15 mouse cellular contexts compared by ENCODE assay signal in the genomic region with DNA sequence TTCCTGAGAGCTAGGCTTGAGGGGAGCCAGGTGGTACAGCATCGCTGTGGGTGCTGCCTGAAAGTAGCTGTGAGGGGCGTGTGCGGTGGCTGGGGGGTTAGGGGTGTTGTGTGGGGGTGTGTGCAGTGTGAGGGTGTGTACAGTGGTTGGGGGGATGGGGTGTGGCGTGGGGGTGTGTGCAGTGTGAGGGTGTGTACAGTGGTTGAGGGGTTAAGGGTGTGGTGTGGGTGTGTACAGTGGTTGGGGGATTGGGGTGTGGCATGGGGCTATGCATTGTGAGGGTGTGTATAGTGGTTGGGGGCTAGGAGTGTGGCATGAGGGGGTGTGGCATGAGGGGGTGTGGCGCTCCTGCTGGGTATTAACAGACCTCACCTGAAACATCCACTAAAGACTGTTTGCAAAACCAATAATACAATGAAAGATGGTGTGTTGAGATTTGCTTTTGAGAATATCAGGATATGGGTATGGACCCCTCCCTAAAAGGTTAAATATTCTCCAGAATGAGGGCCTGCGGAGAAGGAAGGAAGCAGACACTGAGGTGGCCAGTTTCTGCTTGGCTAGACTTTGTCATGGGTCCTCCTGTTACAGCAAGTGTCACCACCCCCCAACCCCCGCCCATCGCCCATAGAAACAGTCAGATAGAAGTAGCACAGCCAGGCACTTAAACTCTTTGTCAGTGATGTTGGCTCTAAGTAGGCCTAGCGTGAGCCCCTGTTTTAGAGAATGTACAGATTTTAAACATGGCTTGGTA. TPM values are rescaled to one million over a fixed set of nuclear protein-coding genes. Genes with fewer than 3 reads are reported as not detected.
A peak's percentile ranks its signal among the peaks of the same experiment; 100 is the strongest.
DNase-seq lines count a peak whose midpoint lies in the region; ATAC-seq and TF ChIP-seq lines count a peak whose summit lies in the region.
"Had no signal": no experiment of that assay in that cellular context is flagged by ENCODE, and none has a peak within 500 bp of the region (broad histone marks: within the 10 kb centered on the region; RNA-seq: fewer than 3 reads in every experiment).

No protein-coding gene starts in this region.

- TF ChIP-seq EP300 in heart, adult 2 months (IDR thresholded peaks at IDR 0.05; ENCODE audit: insufficient read depth, low read depth, low read length) = no peak

- intact Hi-C loops in heart, adult 2 months (cut with DNase I) = loop anchor here (2.0 kb wide), 2 partner anchors 51 to 451 kb away; partner anchors contain the start of genes Snx9 and Tmem242

- peaks cover 24% of the 10 kb centered on the region for H3K36me3 ChIP-seq in heart, embryonic 10.5 days
- no peaks in the 10 kb centered on the region for H3K36me3 ChIP-seq in heart, adult 2 months (ENCODE audit: control insufficient read depth, insufficient read depth, low read length)
- H3K36me3 ChIP-seq in limb, embryonic 12.5 days = peaks cover 18% of the 10 kb centered on the region
- H3K36me3 ChIP-seq in limb, embryonic 10.5 days = peaks cover 13% of the 10 kb centered on the region
- no peaks in the 10 kb centered on the region; the same call in 1 of the 2 replicates for H3K36me3 ChIP-seq in intestine, embryonic 16.5 days (ENCODE audit: control insufficient read depth, insufficient read depth, low read length)
- H3K36me3 ChIP-seq in small intestine, adult 2 months (ENCODE audit: control insufficient read depth, insufficient read depth, low read length) = peaks cover 21% of the 10 kb centered on the region
- H3K36me3 ChIP-seq: midbrain, embryonic 12.5 days had no signal

- no peak for TF ChIP-seq CTCF in heart, adult 2 months (IDR thresholded peaks at IDR 0.05)
- no peak for TF ChIP-seq CTCF in small intestine, adult 2 months (IDR thresholded peaks at IDR 0.05; ENCODE audit: extremely low read depth, insufficient read length, insufficient replicate concordance, low read depth, low read length)

- peaks cover 42% of the 10 kb centered on the region for H3K4me1 ChIP-seq in heart, embryonic 10.5 days
- H3K4me1 ChIP-seq in heart, adult 2 months (ENCODE audit: control insufficient read depth, insufficient read depth, low read length) = peaks cover 3% of the 10 kb centered on the region; the same call in 1 of the 2 replicates
- H3K4me1 ChIP-seq in limb, embryonic 12.5 days (replicated peaks) = peaks cover 3% of the 10 kb centered on the region; the same call in 1 of the 2 replicates
- peaks cover 15% of the 10 kb centered on the region for H3K4me1 ChIP-seq in limb, embryonic 10.5 days
- H3K4me1 ChIP-seq in intestine, embryonic 16.5 days (ENCODE audit: control insufficient read depth, insufficient read depth, low read length) = peaks cover 21% of the 10 kb centered on the region
- peaks cover 31% of the 10 kb centered on the region for H3K4me1 ChIP-seq in small intestine, adult 2 months (ENCODE audit: control insufficient read depth, insufficient read depth, insufficient read length, low read length)

- peak overlapping the region; percentile 18; the same call in 1 of the 2 replicates for H3K27ac ChIP-seq in heart, embryonic 10.5 days
- H3K27ac ChIP-seq in heart, adult 2 months = no peak overlapping the region
- H3K27ac ChIP-seq in limb, embryonic 12.5 days = 0 out of 2 replicates have a peak overlapping the region, but pooled peaks have one; percentile 29
- no peak overlapping the region for H3K27ac ChIP-seq in limb, embryonic 10.5 days
- peak overlapping the region; percentile 95 for H3K27ac ChIP-seq in intestine, embryonic 16.5 days (ENCODE audit: low read length)
- H3K27ac ChIP-seq in small intestine, adult 2 months (ENCODE audit: insufficient read depth, low read depth, low read length) = peak overlapping the region; percentile 98
- H3K27ac ChIP-seq: hindbrain, embryonic 13.5 days; midbrain, embryonic 12.5 days had no signal

- TF ChIP-seq POLR2A in heart, adult 2 months (IDR thresholded peaks at IDR 0.05; ENCODE audit: insufficient read depth, low read depth, low read length) = no peak
- TF ChIP-seq POLR2A in small intestine, adult 2 months (IDR thresholded peaks at IDR 0.05; ENCODE audit: low read depth, low read length) = no peak

- 79% methylated on average over 9 of the region's 9 CpGs for WGBS in heart, embryonic 10.5 days
- 92% methylated on average over 9 of the region's 9 CpGs for WGBS in heart, adult 2 months
- WGBS in limb, embryonic 12.5 days = 90% methylated on average over 9 of the region's 9 CpGs
- WGBS in limb, embryonic 10.5 days = 92% methylated on average over 9 of the region's 9 CpGs
- WGBS in intestine, embryonic 16.5 days = 63% methylated on average over 9 of the region's 9 CpGs
- 49% methylated on average over 9 of the region's 9 CpGs for WGBS in small intestine, adult 2 months

- ATAC-seq in limb, embryonic 12.5 days (ENCODE audit: insufficient number of reproducible peaks, insufficient read depth, low FRiP score, low TSS enrichment, low read depth) = no peak; the same call in 1 of the 2 replicates
- peak; percentile 60 for ATAC-seq in intestine, embryonic 16.5 days

- no peak for DNase-seq in heart, embryonic 10.5 days (ENCODE audit: low spot score)
- DNase-seq in heart, adult 2 months = no peak
- DNase-seq in limb, embryonic 10.5 days (ENCODE audit: low spot score) = no peak
- DNase-seq in spleen, adult 18-20 months = no peak
- no peak for DNase-seq in adrenal gland, postnatal 10 days
- DNase-seq: adrenal gland, adult 8-10 months; cerebellum, adult 9-10 months; left cerebral cortex, postnatal 4 days; right cerebral cortex, postnatal 4 days had no signal

- H3K9me3 ChIP-seq in heart, embryonic 10.5 days = no peaks in the 10 kb centered on the region
- no peaks in the 10 kb centered on the region for H3K9me3 ChIP-seq in limb, embryonic 12.5 days
- H3K9me3 ChIP-seq in limb, embryonic 10.5 days (replicated peaks) = no peaks in the 10 kb centered on the region
- no peaks in the 10 kb centered on the region for H3K9me3 ChIP-seq in intestine, embryonic 16.5 days (ENCODE audit: control insufficient read depth, low read length)
- H3K9me3 ChIP-seq: forebrain, embryonic 10.5 days; hindbrain, embryonic 13.5 days; midbrain, embryonic 12.5 days had no signal

- H3K9ac ChIP-seq in heart, adult 2 months (ENCODE audit: low read depth, low read length) = no peak overlapping the region
- H3K9ac ChIP-seq in limb, embryonic 12.5 days (replicated peaks) = no peak overlapping the region
- H3K9ac ChIP-seq in intestine, embryonic 16.5 days (ENCODE audit: low read depth, low read length) = no peak overlapping the region
- H3K9ac ChIP-seq: hindbrain, embryonic 13.5 days; midbrain, embryonic 12.5 days had no signal

- no peaks in the 10 kb centered on the region for H3K79me2 ChIP-seq in heart, adult 2 months (replicated peaks; ENCODE audit: control insufficient read depth, insufficient read depth, low read length)

- no peak overlapping the region for H3K4me2 ChIP-seq in limb, embryonic 12.5 days
- H3K4me2 ChIP-seq in intestine, embryonic 16.5 days (ENCODE audit: low read depth, low read length) = peak overlapping the region; percentile 43
- H3K4me2 ChIP-seq: hindbrain, embryonic 13.5 days; midbrain, embryonic 12.5 days had no signal

- H3K4me3 ChIP-seq in heart, embryonic 10.5 days = no peak overlapping the region
- no peak overlapping the region for H3K4me3 ChIP-seq in heart, adult 2 months
- no peak overlapping the region for H3K4me3 ChIP-seq in limb, embryonic 12.5 days (replicated peaks)
- no peak overlapping the region for H3K4me3 ChIP-seq in limb, embryonic 10.5 days
- H3K4me3 ChIP-seq in intestine, embryonic 16.5 days (ENCODE audit: low read length) = no peak overlapping the region
- H3K4me3 ChIP-seq in small intestine, adult 2 months (ENCODE audit: low read depth, low read length) = no peak overlapping the region
- H3K4me3 ChIP-seq: forebrain, embryonic 10.5 days; hindbrain, embryonic 13.5 days; midbrain, embryonic 12.5 days had no signal

- H3K27me3 ChIP-seq in heart, embryonic 10.5 days (ENCODE audit: insufficient read depth, poor library complexity, severe bottlenecking) = no peaks in the 10 kb centered on the region
- H3K27me3 ChIP-seq in heart, adult 2 months (ENCODE audit: control insufficient read depth, insufficient read depth, low read length) = no peaks in the 10 kb centered on the region
- no peaks in the 10 kb centered on the region for H3K27me3 ChIP-seq in limb, embryonic 12.5 days
- H3K27me3 ChIP-seq in limb, embryonic 10.5 days (ENCODE audit: low read depth, poor library complexity, severe bottlenecking) = no peaks in the 10 kb centered on the region
- H3K27me3 ChIP-seq in intestine, embryonic 16.5 days (replicated peaks; ENCODE audit: control insufficient read depth, insufficient read depth, low read length) = no peaks in the 10 kb centered on the region
- no peaks in the 10 kb centered on the region for H3K27me3 ChIP-seq in small intestine, adult 2 months (ENCODE audit: control insufficient read depth, insufficient read depth, low read length)
- H3K27me3 ChIP-seq: hindbrain, embryonic 13.5 days; midbrain, embryonic 12.5 days had no signal

RNA-seq across cellular contexts. Expression of gene Synj2, which starts 49.0 kb away (rescaled TPM):
- 3.4 and 3.8 TPM in 2 replicates for polyA plus RNA-seq in heart, embryonic 10.5 days (2016; fragmentation: Nextera tagmentation; extraction: Ambion mirVana)
- total RNA-seq in heart, adult 2 months (2021) = 10 to 100 TPM; 43.7 to 58.1 TPM
- polyA plus RNA-seq in heart, adult 2 months (2012; rRNA removed) = 21.2 and 25.8 TPM in 2 replicates
- 0.92 and 1.2 TPM in 2 replicates for polyA plus RNA-seq in limb, embryonic 12.5 days (2016; fragmentation: Nextera tagmentation; extraction: Ambion mirVana)
- 0.75 and 1.1 TPM in 2 replicates for polyA plus RNA-seq in limb, embryonic 10.5 days (2016; fragmentation: Nextera tagmentation; extraction: Ambion mirVana)
- polyA plus RNA-seq in intestine, embryonic 16.5 days (2015; fragmentation: Nextera tagmentation; extraction: Ambion mirVana) = 3.5 and 4.0 TPM in 2 replicates
- polyA plus RNA-seq in small intestine, adult 2 months (2012; rRNA removed) = 2.0 and 3.1 TPM in 2 replicates
- 10 to 100 TPM in 1 of 2 experiments, 1 to 10 TPM in 1; 8.2 to 15.4 TPM for total RNA-seq in adrenal gland, postnatal 10 days (2021)

RNA-seq across cellular contexts. Expression of gene Snx9, which starts 51.0 kb away (rescaled TPM):
- 22.6 and 26.5 TPM in 2 replicates for polyA plus RNA-seq in heart, embryonic 10.5 days (2016; fragmentation: Nextera tagmentation; extraction: Ambion mirVana)
- 10 to 100 TPM; 30.2 to 31.9 TPM for total RNA-seq in heart, adult 2 months (2021)
- polyA plus RNA-seq in heart, adult 2 months (2012; rRNA removed) = 16.7 and 27.0 TPM in 2 replicates
- 28.9 and 30.6 TPM in 2 replicates for polyA plus RNA-seq in limb, embryonic 12.5 days (2016; fragmentation: Nextera tagmentation; extraction: Ambion mirVana)
- 18.4 and 19.4 TPM in 2 replicates for polyA plus RNA-seq in limb, embryonic 10.5 days (2016; fragmentation: Nextera tagmentation; extraction: Ambion mirVana)
- 52.6 and 61.6 TPM in 2 replicates for polyA plus RNA-seq in intestine, embryonic 16.5 days (2015; fragmentation: Nextera tagmentation; extraction: Ambion mirVana)
- 28.0 and 66.3 TPM in 2 replicates for polyA plus RNA-seq in small intestine, adult 2 months (2012; rRNA removed)
- total RNA-seq in adrenal gland, postnatal 10 days (2021) = 10 to 100 TPM; 48.3 to 51.7 TPM

Comparison
In these comparisons a context has a peak if more than half of its experiments do, and no peak if none do; other contexts are left out.
1. H3K27ac ChIP-seq: peak in heart, embryonic 10.5 days (single experiment), limb, embryonic 12.5 days (single experiment), intestine, embryonic 16.5 days (single experiment) and small intestine, adult 2 months (single experiment); none in heart, adult 2 months (single experiment) and limb, embryonic 10.5 days (single experiment).